Mouse (Mus musculus) leukemia stem cell, adult 10-12 weeks (primary cell): ENCODE measurements around the gene Cldn14. TPM values are rescaled to one million over a fixed set of nuclear protein-coding genes. Genes with fewer than 3 reads are reported as not detected.

Experiments used
- polyA plus RNA-seq: library from polyadenylated mRNA; stranded (reverse); fragments of >175 nt; gene quantifications from 2 replicates; pipeline ENCODE4 v1.2.3, GENCODE M21; 2012; ENCODE audit warnings: low replicate concordance

The Cldn14 gene
- polyA plus RNA-seq: not detected in 2 replicates

GRCm38 (mm10) chr16:94008737-94009136 lies at the start of gene Cldn14:
Gene Cldn14 (minus strand): TSS chr16:94008837.

GRCm38 (mm10) chr16:93883423-93884085 lies 125.1 kb downstream of the Cldn14 start, which contains the start of gene Chaf1b:
Gene Chaf1b (plus strand): TSS chr16:93883901.

Other genes starting within 250 kb of the Cldn14 start
- gene Morc3, start 176.7 kb downstream of the Cldn14 start, polyA plus RNA-seq: 8.2 and 36.4 TPM in 2 replicates
- gene Chaf1b, start 124.9 kb downstream of the Cldn14 start, polyA plus RNA-seq: 56.7 and 87.1 TPM in 2 replicates
- gene Sim2, start 76.1 kb upstream of the Cldn14 start, polyA plus RNA-seq: not detected in 2 replicates